ENCODE assay signal across 12 mouse cellular contexts in the genomic region with DNA sequence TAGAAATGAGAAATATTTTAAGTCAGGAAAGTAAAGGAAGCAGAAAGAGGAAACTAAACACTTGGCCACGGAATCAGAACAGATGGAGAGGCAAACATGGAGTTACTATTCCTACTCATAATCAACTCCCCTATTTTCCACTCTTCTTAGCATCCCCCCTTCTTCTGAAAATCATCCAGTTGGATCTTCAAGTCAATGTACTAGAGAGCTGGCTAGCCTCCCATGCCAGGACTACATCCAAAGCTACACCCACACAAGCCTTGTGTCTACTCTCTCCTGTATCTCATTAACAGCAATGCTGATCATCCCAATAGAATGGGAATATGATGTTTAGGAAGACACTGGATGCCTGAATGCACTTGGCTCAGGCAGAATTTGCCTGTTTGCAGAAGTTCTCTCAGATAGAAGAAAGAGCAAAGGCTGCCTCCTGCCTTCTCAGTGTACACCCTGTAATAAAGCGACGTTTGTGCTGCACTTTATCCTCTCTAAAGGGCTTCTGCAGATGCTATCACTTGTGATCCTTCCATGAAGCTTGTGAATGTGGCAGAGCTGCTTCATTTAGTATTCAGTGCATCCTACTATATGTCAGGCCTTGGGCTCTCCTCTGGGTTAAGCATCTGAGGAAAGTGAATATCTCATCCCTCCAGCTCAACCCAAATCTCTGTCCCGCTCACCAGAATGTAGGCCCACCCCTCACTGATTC.
DNase-seq lines count a peak whose midpoint lies in the region; TF ChIP-seq lines count a peak whose summit lies in the region.
"Had no signal": no experiment of that assay in that cellular context is flagged by ENCODE, and none has a peak within 500 bp of the region (broad histone marks: within the 10 kb centered on the region; RNA-seq: fewer than 3 reads in every experiment).

No protein-coding gene starts in this region.

- WGBS in cerebellum, adult 2 months, result 35% methylated on average over 4 of the region's 4 CpGs

- H3K27me3 ChIP-seq in cerebellum, adult 2 months (ENCODE audit: control insufficient read depth, insufficient read depth, low read length), result no peaks in the 10 kb centered on the region

- no peak for TF ChIP-seq CTCF in cerebellum, adult 2 months (IDR thresholded peaks at IDR 0.05; ENCODE audit: borderline replicate concordance, insufficient read depth, low read depth, low read length)

- intact Hi-C loops in left cerebral cortex, postnatal 36 days (cut with DNase I), result loop anchor here (10.0 kb wide), 1 partner anchor 307 kb away; the partner anchor contains the start of gene Pls3

- H3K27ac ChIP-seq in cerebellum, adult 2 months (ENCODE audit: insufficient read depth, low read length), result no peak overlapping the region
- H3K27ac ChIP-seq: limb, embryonic 10.5 days had no signal

- H3K4me1 ChIP-seq in cerebellum, adult 2 months (ENCODE audit: control insufficient read depth, insufficient read depth, low read length), result no peaks in the 10 kb centered on the region
- H3K4me1 ChIP-seq: limb, embryonic 10.5 days had no signal

- no peak for TF ChIP-seq POLR2A in cerebellum, adult 2 months (IDR thresholded peaks at IDR 0.05; ENCODE audit: borderline replicate concordance, insufficient read depth, low read length)

- peak; percentile 5 to 7 for DNase-seq in cerebellum, adult 2 months
- no peak for DNase-seq in cerebellum, adult 11 months
- DNase-seq in brain, embryonic 18.5 days (ENCODE audit: low read depth, low spot score), result peak; percentile 65
- peak; percentile 29 to 66 for DNase-seq in layer of hippocampus, adult 8-10 months (ENCODE audit: low spot score in 2 of 2)
- DNase-seq in left cerebral cortex, postnatal 36 days (ENCODE audit: low spot score in 2 of 2), result peak; percentile 35 to 55
- no peak for DNase-seq in spleen, postnatal 4 days (ENCODE audit: low spot score in 2 of 2)
- DNase-seq in lung, postnatal 25 days (ENCODE audit: low spot score), result no peak
- no peak for DNase-seq in neural tube, embryonic 10.5 days (ENCODE audit: extremely low spot score, low spot score)
- DNase-seq: liver, postnatal 0 days; spleen, adult 18-20 months had no signal

- no peak overlapping the region for H3K4me3 ChIP-seq in cerebellum, adult 2 months (replicated peaks; ENCODE audit: insufficient read depth, low read depth, low read length)
- H3K4me3 ChIP-seq: erythroblast, embryonic 14.5 days; limb, embryonic 10.5 days had no signal

Comparison
In these comparisons a context has a peak if more than half of its experiments do, and no peak if none do; other contexts are left out.
1. DNase-seq: peak in cerebellum, adult 2 months (2 of 2), brain, embryonic 18.5 days (single experiment), layer of hippocampus, adult 8-10 months (2 of 2) and left cerebral cortex, postnatal 36 days (2 of 2); none in cerebellum, adult 11 months (single experiment), spleen, postnatal 4 days (0 of 2), lung, postnatal 25 days (single experiment) and neural tube, embryonic 10.5 days (single experiment).